Mouse (Mus musculus) adipocyte (in vitro differentiated cells): ENCODE measurements at regions not wholly inside any gene's neighbourhood (a gene's known extent, or its start where the extent isn't known, plus 50 kb on each side); places are given as distances from the start of the nearest gene placed in this dataset.
"Not testable (repeated sequence)": the region's sequence is repeated elsewhere in the genome, so short reads cannot be mapped to it uniquely, and the experiment has no call there.

Source experiments
- DNase-seq: peaks from one replicate; pipeline ENCODE4 v3.0.0-alpha.2; 2016; ENCODE audit warnings: low spot score

DNA sequence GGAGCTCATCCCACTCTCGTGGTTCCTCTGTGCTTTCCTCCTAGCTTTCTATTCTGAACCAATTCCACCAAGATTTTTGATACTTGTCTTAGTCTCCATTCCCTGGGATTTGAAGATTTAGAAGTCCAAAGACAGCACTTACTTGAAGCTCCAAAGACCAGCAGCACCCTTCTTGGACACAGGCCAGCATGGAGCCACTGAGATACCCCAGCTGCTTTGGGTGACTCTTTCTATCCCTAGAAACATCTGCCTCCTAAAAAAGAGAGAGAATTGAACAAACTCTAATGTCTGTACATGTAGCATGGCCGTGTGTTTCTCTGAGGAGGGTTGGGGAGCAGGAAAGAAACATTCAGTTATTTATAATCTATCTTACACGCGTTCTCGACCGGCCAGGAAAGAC, 235.5 kb downstream of the Snx19 start:
- DNase-seq, result no peak

DNA sequence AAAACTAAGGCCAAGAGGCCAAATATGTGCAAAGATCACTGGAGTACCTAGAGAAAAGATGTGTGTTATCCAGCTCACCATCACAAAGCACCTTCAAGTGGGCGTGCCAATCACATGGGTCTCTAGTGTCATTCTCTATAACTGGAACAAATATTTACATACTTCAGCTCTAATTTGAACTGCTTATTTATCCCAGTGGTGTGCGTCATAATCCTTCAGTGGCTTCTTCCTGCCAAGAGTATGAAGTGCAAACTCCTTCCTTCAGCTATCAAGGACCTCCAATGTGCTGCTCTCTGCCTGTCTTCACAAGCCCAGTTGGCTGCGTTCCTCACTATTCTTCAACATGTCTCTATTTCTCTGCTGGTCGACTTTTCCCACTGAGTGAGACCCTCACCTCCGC, 227.1 kb downstream of the Snx19 start:
- DNase-seq, result no peak

DNA sequence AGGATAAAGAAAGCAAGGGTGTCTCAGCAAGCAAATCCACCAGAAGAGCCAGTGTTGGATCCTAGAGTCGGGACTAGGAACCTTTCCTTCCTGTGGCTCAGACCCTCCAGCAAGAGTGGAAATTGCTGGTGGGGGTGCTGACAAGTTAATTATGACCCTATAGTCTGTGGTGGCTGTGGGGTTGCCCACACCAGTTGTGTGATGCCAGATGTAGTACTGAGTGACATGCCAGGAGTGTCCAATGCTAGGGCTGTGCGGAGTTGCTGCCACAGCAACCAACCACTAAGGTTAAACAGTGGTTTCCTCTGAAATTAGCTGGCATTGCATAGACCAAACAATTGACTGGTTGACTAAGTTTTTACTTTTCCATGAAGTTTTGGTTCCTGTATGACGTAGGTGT, 226.3 kb downstream of the Snx19 start:
- DNase-seq, result no peak

DNA sequence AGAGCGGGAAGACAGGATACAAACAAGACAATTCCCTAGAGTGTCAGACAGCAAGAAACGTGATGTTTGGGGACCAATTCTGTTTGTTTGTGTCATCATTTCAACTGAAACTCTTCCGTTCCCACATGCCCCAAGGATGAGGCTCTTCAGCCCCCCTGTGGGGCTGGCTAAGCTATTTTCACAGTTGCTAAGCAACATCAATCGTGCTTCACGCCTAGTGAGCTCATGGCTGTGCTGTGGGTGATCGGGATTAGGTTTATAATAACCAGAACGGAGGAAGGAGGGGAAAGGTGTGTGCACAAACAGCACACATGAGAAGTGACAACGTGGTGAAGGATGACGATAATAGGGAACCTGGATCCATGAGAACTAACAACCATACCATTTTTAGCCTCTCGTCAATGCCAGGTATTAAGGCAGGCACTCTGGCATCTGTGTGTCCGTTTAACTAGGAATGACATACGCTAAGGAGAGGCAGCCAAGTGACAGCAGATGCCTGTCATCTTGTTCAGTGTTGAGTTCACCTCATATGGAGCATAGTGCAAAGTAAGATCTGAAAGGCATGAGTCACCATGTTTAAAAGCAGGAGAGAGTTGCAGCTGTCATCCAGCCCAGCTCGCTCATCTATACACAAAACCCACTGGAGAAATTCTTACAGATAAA, 222.6 kb downstream of the Snx19 start:
- no peak for DNase-seq

DNA sequence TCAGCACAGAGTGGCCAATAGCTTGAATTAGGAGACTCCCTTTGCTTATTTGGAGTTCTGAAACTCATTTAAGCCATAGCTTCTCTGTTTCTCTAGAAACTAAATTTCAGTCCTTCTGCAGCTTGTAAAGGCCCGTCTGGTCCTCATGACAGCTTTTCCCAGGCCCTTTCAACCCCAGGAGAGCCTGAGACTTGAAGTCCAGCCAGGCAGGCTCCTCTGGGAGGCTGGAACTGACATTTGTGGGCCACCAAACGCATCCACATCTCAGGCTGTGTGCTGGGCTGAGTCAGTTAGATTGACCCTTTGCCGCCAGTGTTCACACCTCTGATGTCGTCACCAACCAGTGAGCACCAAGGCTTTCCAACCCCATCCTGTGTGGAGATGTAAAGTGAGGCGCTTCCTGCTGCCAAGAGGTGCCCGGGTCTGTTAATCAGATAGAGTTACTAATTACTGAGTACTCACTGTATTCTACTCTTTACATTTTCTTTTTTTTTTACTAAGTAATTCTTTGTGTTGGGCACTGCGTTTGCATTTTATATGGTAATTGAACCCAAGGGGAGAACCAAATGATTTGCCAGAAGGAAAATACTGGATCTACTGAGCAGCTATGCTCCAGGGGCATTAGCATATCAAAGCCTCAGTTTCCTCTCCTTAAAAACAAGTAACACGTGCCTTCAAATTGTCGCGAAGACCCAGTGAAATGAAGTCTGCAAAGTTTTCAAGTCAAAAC, 207.0 kb downstream of the Snx19 start:
- peak; percentile 25 for DNase-seq

DNA sequence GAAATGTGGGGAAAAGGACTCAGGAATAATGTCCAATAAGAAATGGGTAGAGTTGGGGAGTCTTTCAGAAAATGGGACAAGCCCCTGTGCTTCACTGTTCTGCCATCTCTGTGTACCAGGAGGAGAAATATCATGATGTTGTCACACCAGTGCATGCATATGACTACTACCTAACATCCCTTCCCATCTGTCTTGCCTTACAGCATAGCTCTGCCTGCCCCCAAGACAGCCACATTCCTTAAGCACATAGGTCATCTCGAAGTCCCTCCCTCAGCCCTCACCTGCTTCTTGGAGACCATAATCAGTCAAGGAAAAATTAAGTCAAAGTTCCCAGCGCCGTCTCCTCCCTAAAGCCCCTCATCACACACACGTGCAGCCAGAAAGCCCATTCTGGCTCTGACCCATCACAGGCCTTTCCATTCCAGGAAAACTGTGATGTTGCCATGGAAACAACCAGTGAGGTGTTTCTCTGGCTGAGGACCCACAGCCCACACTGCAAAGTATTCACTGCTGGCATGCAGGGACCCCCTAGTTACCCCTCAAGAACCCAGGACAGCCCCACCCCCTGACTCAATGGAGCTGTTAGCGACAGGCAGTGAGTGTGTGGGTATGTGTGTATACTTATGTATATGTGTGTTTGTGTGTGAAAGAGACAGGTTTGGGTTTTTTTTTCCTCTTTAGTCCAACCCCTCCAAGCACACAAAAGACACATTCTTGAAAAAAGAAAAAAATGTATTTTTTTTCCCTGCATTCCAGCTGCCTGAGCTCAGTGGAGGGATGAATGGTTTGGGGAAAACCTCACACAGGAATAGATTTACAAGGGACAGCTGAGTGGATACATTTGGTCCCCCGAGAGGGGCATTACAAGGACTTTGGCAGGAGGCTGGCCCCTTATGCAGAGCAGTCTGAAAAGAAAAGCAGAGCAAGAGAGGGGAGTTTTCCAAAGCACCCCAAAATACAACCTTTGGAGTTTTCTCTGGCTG, 205.5 kb downstream of the Snx19 start:
- DNase-seq, result no peak

DNA sequence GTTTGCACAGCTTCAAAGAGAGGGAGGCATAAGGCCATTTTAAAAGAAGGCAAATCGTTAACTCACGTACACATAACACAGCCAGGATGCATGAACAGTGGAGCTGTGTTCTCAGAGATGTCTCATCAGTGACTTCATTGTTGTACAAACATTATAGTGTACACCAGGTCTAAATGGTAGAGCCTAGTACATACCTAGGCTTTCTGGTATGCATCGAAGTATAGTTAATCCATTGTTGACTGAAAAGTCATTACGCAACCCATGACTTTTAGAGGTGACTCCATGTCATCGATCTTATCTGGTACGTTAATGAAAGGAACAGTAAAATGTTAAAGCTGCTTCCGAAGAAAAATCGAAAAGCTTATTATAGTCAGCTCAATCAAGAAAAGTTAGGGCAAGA, 198.7 kb downstream of the Snx19 start:
- no peak for DNase-seq

DNA sequence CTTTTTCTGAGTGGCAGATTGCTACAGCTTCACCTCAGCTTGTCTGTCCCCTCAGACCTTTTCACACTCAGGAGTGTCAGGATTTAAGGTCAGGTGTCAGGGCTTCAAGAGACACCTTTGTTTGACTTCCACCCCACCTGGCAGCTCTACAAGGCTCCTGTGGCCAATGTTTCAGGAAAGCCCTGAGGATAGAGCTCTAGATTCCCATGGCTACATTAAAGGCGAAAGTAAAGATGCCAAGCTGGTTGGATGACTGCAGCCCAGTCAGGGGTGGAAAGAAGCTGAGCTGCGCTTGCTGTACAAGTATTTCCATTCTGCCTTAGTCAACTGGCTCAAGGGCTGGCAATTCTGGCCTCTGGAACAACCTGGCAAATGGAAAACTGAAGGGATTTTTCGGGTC, 198.2 kb downstream of the Snx19 start:
- DNase-seq, result no peak

DNA sequence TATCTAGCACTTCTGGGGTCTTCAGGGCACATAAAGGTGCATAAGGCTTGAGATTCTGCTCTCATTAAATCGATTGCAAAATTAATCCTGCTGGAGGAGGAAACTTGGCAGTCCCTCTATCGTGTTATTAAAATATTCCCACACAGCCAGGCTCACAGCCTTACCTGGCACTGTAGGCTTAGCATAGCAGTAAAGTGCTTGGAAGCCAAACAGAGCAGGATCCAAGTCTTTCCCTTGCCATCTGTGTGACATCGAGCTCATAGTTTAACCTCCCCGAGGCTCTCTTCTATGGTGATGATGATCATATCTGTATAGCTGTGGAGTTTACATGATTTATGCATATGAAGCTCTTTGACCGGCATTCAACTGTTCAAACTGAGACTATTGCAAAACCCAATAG, 197.6 kb downstream of the Snx19 start:
- no peak for DNase-seq

DNA sequence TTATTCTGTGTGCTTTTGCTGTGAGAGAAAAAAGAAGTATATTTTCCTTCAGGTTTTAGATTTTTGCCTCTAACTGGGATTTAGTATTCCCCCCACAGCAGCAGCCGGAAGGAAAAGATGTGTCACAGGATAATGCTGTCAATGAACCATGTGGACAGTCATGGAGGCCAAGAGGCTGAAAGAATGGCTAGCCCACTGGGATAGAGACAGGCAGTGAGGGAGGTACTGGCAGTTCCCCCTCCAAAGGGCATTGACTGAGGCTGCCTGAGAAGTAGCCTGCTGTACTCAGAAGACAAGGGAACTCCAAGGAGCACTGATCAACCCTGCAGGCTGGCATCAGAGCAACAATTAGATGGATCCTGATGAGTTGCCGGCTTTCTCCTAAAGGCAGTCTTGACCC, 192.4 kb downstream of the Snx19 start:
- no peak for DNase-seq

DNA sequence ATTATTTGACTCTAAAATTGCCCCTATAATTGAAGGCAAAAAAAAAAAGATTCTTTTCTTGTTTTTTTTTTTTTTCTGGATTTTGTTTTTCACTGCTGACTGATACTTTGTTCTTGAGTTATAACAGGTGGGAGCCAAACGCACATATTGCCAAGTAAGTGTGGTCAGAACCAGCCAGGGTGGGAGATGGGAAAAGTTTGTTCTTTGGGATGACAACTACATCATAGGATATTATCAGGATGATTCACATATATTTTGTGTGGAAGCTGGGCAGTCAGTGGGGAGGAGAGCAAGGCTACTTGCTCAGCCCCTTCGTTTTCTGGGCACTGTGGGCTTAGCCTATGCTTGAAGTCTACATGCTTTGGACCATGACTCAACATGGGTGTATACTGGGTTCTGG, 191.3 kb downstream of the Snx19 start:
- no peak for DNase-seq

DNA sequence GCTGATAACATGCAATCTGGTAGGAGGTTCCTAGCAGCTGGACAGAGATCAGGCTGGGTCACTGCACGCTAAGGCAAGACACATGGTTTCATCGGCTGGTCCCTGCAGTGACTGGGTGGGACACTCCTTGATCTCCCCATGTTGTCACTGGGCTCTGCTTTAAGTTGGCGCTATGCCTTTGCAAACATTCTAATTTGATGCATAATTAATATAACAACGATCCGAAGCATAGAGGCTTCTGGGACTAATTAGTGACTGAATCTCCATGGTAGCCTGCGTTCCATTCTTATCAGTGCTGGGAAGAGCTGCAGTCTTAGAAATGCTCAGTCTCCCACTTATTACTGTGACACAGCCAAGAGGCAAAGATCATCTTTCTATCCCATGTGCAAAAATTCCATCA, 186.8 kb downstream of the Snx19 start:
- no peak for DNase-seq

DNA sequence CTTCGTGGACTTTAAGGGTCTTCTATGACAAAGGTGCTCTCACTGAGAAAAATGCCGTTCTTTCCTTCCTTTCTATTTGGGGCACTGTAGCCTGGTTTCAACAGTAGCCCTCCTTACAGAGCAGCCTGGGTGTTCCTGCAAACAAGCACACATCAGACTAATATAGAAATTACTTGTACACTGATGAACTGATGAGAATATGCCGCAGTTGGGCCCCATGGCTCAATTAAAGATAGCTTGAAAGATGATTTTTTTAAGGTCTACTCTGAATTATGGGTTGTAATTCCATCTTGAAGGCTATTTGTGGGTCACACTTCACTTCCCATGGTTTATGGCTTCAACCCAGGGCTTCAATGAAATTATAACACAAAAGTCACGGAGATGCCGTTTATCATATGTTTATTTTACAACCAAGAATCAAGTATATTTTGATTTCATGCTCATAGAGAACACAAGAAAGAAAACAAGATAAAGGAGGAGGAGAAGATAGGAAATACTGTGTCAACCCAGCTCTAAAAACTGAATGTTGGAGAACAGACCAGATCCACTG, 186.2 kb downstream of the Snx19 start:
- DNase-seq, result no peak

DNA sequence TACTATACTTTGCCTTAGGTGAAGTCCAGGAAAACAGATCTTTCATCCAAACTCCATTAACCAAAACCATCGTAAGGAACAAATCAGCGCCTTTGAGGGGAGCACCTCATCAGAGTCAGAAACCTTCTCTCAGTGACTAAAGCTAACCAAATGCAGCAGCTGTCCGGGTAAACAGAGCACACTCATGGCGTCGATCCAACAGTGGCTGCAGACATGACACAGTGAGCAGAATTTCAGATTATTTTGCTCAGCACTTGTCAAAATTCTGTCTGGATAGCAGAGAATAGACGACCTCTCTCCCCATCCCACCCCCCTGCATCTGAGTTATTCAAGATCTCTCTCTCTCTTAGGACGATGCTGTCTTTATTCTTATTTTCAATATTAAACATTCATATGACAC, 183.4 kb downstream of the Snx19 start:
- no peak for DNase-seq

DNA sequence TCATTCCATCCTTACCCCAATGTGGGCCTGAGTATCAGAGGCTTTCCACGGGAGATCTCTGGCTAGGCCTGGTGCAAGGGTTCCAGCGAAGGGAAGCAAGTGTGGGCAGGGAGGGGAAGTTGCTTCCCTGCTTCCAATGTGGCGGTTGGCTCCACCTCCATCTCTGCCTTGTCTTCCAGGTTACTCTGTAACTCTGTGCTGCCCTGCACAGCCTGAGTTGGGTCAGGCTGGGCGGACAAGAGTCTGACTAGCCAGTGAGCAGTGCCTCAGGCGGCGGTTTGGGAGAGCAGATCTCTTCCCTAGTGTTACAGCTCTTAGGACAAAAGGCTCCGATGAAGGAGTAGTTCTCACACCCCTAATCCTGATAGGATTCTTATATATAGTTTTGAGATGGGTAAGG, 172.8 kb downstream of the Snx19 start:
- no peak for DNase-seq

DNA sequence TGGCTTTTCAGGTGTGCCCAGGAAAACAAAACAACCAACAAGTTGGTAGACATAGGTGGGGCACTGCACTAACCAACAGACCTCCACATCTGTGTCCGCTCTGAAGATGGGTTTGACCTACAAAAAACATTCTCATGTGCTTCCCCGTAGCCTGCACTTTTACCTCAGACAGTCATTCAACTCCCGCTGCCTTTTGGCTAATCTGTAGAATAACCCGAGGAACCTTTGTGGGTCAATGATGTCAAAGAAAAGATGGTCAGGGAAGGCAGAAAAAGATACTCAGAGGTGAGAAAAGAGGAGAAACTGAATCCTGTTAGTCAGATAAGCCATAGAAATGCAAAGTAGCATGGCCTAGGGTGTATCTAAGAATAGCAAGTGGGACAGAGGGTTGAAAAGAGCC, 170.8 kb downstream of the Snx19 start:
- no peak for DNase-seq

DNA sequence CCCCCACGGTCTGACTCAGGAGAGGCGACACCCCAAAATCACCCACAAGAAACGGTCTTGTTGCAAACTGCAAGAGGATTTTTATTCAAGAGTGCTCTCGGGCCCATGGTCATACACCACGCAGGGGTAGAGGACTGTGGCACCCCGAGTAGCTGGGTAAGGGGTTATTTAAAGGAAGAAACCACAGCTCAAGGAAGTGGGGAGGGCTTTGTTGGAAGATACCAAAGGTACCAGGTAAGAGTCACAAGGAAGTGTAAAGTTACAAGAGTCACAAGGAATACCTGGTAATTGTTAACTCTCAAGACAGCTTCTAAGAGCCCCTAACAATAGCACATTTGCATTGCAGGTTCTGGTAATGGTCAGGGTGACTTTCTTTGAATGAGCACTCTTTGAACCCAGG, 170.2 kb downstream of the Snx19 start:
- not testable (repeated sequence) for DNase-seq

DNA sequence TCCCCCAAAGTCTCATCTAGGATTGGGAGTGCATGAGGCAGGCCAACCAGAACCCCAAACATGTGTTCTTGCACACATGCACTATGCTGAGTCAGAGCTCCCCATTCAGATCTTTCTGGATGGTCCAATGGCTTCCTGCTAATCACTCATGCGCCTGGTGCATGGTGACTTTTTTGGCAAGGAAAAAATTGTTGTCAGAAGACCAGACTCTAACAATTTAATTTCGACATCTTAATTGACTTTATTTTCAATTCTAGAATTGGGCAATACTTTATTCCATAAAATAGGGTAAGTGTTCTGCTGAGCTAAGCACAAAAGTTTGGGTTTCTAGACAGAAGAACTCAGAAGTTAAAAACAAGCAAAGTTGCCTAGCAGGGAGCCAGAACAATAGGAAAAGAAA, 165.7 kb downstream of the Snx19 start:
- DNase-seq, result peak; percentile 64

DNA sequence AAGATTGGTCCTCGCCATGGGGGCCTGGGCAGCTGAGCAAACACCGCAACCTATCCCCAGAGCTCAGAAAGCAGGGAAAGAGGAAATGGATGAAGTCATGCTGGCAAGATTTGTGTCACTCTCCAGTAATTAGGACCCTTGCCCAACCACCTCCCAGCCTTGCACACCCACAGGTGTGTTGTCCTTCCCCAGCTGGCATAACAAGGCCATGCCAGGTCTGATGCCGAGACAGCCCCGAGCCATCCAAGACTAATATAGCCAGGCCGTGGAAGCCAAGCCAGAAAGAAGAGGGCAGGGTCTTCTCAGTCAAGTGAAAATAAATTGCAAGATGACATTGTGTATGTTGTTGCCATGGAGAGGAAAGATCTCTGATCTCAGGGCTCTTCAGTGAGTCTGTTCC, 164.3 kb downstream of the Snx19 start:
- DNase-seq, result no peak

DNA sequence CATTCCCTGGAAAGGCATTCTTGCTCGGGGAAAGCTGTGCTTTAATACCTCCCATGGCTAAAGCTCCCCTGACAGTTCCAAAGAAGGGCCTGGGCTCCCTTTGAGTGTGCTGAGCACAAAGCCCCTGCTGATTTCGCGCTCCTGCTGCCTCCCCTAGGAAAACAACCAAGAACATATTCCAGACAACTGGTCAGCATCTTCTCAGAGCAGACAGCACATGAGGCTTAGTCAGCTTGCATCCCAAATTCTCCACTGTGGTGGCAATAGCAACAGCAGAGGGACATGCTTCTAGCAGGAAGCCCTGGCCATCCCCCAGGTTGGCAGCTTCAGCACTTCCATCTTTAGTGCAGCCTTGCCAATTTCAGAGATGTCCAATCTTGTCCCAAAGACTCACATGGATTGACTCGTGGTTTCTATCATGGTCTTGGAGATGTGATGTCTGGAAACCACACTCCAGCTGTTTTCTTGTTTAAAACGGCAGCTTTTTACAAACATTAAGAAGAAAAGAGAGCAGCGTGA, 163.8 kb downstream of the Snx19 start:
- no peak for DNase-seq

DNA sequence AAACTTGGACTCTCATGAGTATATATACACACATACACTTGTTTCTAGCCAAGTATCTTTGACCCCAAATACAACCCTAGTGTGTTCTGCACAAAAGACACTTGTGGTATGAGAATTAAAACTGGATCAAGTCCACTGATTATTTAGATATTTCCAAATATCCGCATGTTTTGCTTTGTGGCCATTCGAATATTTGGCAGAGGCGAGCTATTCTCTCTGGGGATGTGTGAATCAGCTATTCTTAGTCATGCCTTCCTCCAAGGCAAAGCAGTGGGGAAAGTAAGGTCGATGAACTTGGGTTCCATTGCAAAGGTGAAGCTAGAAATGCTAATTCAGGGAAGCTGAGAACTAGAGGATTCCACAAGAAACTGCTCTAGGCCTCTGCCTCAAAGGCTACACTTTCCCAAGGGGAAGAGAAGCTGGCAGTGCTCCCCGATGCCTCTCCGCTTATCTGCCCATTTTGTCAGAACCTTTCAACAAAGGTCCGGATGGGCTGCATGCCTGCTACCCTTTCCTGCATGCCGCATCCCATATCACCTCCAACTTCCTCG, 154.4 kb downstream of the Snx19 start:
- peak; percentile 87 for DNase-seq

DNA sequence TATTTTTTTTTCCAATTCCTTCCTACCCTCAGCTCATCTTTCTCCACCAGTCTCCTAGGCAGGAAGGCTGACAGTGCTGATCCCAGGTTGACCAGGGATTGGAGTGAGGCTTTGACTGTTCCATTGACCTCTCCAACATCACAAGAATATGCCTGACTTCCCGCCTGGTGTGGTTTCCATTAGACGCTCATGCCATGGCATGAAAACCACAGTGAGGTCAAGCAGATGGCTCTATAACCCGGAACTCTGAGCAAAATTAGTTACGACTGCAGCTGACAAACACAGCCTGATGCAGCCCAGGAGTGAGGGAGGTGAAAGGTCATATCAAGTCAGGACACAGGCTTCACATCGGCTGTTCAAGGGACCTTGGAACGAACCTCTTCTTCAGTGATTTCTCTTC, 153.6 kb downstream of the Snx19 start:
- DNase-seq, result peak; percentile 42
